Mouse (Mus musculus) spleen, postnatal 36 days (tissue): Measurements from ENCODE around the gene Pkm.
A peak's percentile ranks its signal among the peaks of the same experiment; 100 is the strongest.

Source experiments
- DNase-seq, 2 experiments: peaks; one replicate each; pipeline ENCODE4 v3.0.0; 2022; ENCODE audit warnings: low spot score in 2 of 2, mixed read lengths in 1 of 2

Gene Pkm

GRCm38 (mm10) chr9:59706850-59707825, 51.0 kb downstream of the Pkm start:
- DNase-seq: peak; percentile 4 to 13

GRCm38 (mm10) chr9:59709225-59709624, 53.1 kb downstream of the Pkm start:
- DNase-seq: no peak

- DNase-seq: no peak
Observed at GRCm38 (mm10) chr9:59716275-59716898, 60.2 kb downstream of the Pkm start.

GRCm38 (mm10) chr9:59718237-59718636, 62.1 kb downstream of the Pkm start:
- DNase-seq: no peak

GRCm38 (mm10) chr9:59721144-59721543, 65.0 kb downstream of the Pkm start:
- no peak for DNase-seq

- peak; percentile 38 to 52 for DNase-seq
Observed at GRCm38 (mm10) chr9:59723096-59723657, 67.0 kb downstream of the Pkm start.

GRCm38 (mm10) chr9:59723791-59724442, 67.7 kb downstream of the Pkm start:
- no peak for DNase-seq

GRCm38 (mm10) chr9:59725515-59725914, 69.3 kb downstream of the Pkm start:
- DNase-seq: no peak

- no peak for DNase-seq
Observed at GRCm38 (mm10) chr9:59727569-59728286, 71.6 kb downstream of the Pkm start.
